9 mouse cellular contexts compared by ENCODE assay signal in the genomic region with DNA sequence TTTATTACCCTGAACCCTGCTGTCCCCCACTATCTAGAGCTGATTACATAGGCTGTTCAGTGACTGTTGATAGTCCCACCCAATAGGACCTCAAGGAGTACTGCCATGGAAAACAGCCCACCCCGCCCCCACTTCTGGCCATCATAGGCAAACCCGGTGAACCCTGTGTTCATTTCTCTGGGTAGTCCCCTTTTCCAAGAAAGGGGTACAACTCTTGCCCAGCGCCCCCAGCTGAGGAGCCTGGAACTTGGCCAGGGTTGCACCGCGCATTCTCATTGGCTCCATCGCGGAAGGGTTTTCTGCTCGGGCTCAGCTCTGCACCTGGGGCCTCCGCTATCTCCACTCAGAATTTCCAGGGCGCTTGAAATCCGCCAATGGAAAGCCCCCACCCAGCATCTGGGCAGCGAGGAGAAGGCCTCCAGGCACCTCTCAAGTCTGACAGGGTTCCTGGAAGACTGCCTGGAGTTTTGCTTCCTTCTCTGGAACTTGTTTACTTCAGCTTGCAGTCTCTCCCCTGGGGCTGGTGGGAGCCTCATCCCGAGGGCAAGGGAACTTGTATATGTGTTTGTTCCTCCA. TPM values are rescaled to one million over a fixed set of nuclear protein-coding genes. Genes with fewer than 3 reads are reported as not detected.
A peak's percentile ranks its signal among the peaks of the same experiment; 100 is the strongest.
DNase-seq lines count a peak whose midpoint lies in the region; ATAC-seq lines count a peak whose summit lies in the region.
"Had no signal": no experiment of that assay in that cellular context is flagged by ENCODE, and none has a peak within 500 bp of the region (broad histone marks: within the 10 kb centered on the region; RNA-seq: fewer than 3 reads in every experiment).

No protein-coding gene starts in this region.

- peak overlapping the region; percentile 62 for H3K27ac ChIP-seq in embryonic facial prominence, embryonic 12.5 days
- H3K27ac ChIP-seq in liver, embryonic 11.5 days (ENCODE audit: low read depth, low read length), result 0 out of 2 replicates have a peak overlapping the region, but pooled peaks have one; percentile 19

- H3K4me3 ChIP-seq in embryonic facial prominence, embryonic 12.5 days, result no peak overlapping the region
- H3K4me3 ChIP-seq in liver, embryonic 11.5 days (ENCODE audit: low read depth, low read length), result no peak overlapping the region

- WGBS in embryonic facial prominence, embryonic 12.5 days, result 58% methylated on average over 13 of the region's 13 CpGs
- 49% methylated on average over 13 of the region's 13 CpGs for WGBS in liver, embryonic 11.5 days

- no peak overlapping the region for H3K4me2 ChIP-seq in embryonic facial prominence, embryonic 12.5 days (replicated peaks)
- H3K4me2 ChIP-seq in liver, embryonic 11.5 days, result 0 out of 2 replicates have a peak overlapping the region, but pooled peaks have one; percentile 1

- H3K9me3 ChIP-seq in embryonic facial prominence, embryonic 12.5 days, result no peaks in the 10 kb centered on the region
- no peaks in the 10 kb centered on the region for H3K9me3 ChIP-seq in liver, embryonic 11.5 days (ENCODE audit: control insufficient read depth, low read length)

- H3K9ac ChIP-seq in embryonic facial prominence, embryonic 12.5 days, result no peak overlapping the region
- H3K9ac ChIP-seq in liver, embryonic 11.5 days (ENCODE audit: low read depth, low read length), result no peak overlapping the region

- H3K36me3 ChIP-seq in embryonic facial prominence, embryonic 12.5 days, result no peaks in the 10 kb centered on the region
- no peaks in the 10 kb centered on the region for H3K36me3 ChIP-seq in liver, embryonic 11.5 days (ENCODE audit: control insufficient read depth, insufficient read depth, low read length)

- no peak for ATAC-seq in embryonic facial prominence, embryonic 12.5 days (ENCODE audit: insufficient number of reproducible peaks, insufficient read depth, low FRiP score, low TSS enrichment)
- no peak for ATAC-seq in liver, embryonic 11.5 days (replicated peaks; ENCODE audit: low FRiP score)

- no peaks in the 10 kb centered on the region for H3K27me3 ChIP-seq in embryonic facial prominence, embryonic 12.5 days
- H3K27me3 ChIP-seq in liver, embryonic 11.5 days (replicated peaks; ENCODE audit: control insufficient read depth, insufficient read depth, low read length), result no peaks in the 10 kb centered on the region

- DNase-seq in gastrocnemius, adult 18-20 months (ENCODE audit: low spot score), result peak; percentile 60
- no peak for DNase-seq in gastrocnemius, postnatal 10 days
- DNase-seq in heart, postnatal 10 days, result peak; percentile 69 to 71
- no peak for DNase-seq in liver, embryonic 11.5 days (ENCODE audit: low spot score)
- DNase-seq in testis, postnatal 10 days (ENCODE audit: low spot score), result peak; percentile 57
- no peak for DNase-seq in spleen, postnatal 4 days (ENCODE audit: low spot score in 2 of 2)
- no peak for DNase-seq in left cerebral cortex, postnatal 25 days (ENCODE audit: low spot score in 2 of 2)

- peaks cover 20% of the 10 kb centered on the region for H3K4me1 ChIP-seq in embryonic facial prominence, embryonic 12.5 days
- peaks cover 23% of the 10 kb centered on the region for H3K4me1 ChIP-seq in liver, embryonic 11.5 days (replicated peaks; ENCODE audit: control insufficient read depth, insufficient read depth, low read length)

- intact Hi-C loops in heart, postnatal 10 days (cut with DNase I), result no loop called here
- intact Hi-C loops in left cerebral cortex, postnatal 25 days (cut with DNase I), result no loop called here

RNA-seq across cellular contexts. Expression of gene Tex44, which starts 21.6 kb away (rescaled TPM):
- not detected for total RNA-seq in gastrocnemius, adult 18-20 months (2021)
- total RNA-seq in gastrocnemius, postnatal 10 days (2021), result not detected
- polyA plus RNA-seq in embryonic facial prominence, embryonic 12.5 days (2016; fragmentation: Nextera tagmentation; extraction: Ambion mirVana), result not detected in 2 replicates
- total RNA-seq in heart, postnatal 10 days (2021), result not detected
- polyA plus RNA-seq in liver, embryonic 11.5 days (2014; fragmentation: Nextera tagmentation; extraction: Ambion mirVana), result not detected in 2 replicates
- total RNA-seq in left cerebral cortex, postnatal 25 days (2021), result not detected
- total RNA-seq: gastrocnemius, postnatal 36 days had no signal

RNA-seq across cellular contexts. Expression of gene Nmur1, which starts 21.7 kb away (rescaled TPM):
- not detected for total RNA-seq in gastrocnemius, adult 18-20 months (2021)
- not detected for total RNA-seq in gastrocnemius, postnatal 10 days (2021)
- not detected in 2 replicates for polyA plus RNA-seq in embryonic facial prominence, embryonic 12.5 days (2016; fragmentation: Nextera tagmentation; extraction: Ambion mirVana)
- not detected for total RNA-seq in heart, postnatal 10 days (2021)
- polyA plus RNA-seq in liver, embryonic 11.5 days (2014; fragmentation: Nextera tagmentation; extraction: Ambion mirVana), result not detected in 2 replicates
- not detected for total RNA-seq in left cerebral cortex, postnatal 25 days (2021)
- total RNA-seq: gastrocnemius, postnatal 36 days had no signal

Comparison
In these comparisons a context has a peak if more than half of its experiments do, and no peak if none do; other contexts are left out.
1. DNase-seq: peak in gastrocnemius, adult 18-20 months (single experiment), heart, postnatal 10 days (2 of 2) and testis, postnatal 10 days (single experiment); none in gastrocnemius, postnatal 10 days (single experiment), liver, embryonic 11.5 days (single experiment), spleen, postnatal 4 days (0 of 2) and left cerebral cortex, postnatal 25 days (0 of 2).